Mouse (Mus musculus): ENCODE results near the gene Vps45. TPM values are rescaled to one million over a fixed set of nuclear protein-coding genes. Genes with fewer than 3 reads are reported as not detected.
A peak's percentile ranks its signal among the peaks of the same experiment; 100 is the strongest.

Vps45 gene
- polyA plus RNA-seq, 1 experiment from 2014 or later, result 46.1 TPM

GRCm38 (mm10) chr3:96038156-96038555 lies 20.1 kb downstream of the Vps45 start:
- no peak overlapping the region for H3K4me3 ChIP-seq (replicated peaks)
- no peaks in the 10 kb centered on the region for H3K4me1 ChIP-seq
- no peaks in the 10 kb centered on the region for H3K27me3 ChIP-seq
- no peak overlapping the region for H3K9ac ChIP-seq
- ATAC-seq (ENCODE audit: insufficient number of reproducible peaks, low FRiP score, low TSS enrichment, low read depth), result no peak
- H3K4me2 ChIP-seq (replicated peaks), result no peak overlapping the region
- H3K36me3 ChIP-seq, result peaks cover 7% of the 10 kb centered on the region
- H3K9me3 ChIP-seq (replicated peaks), result no peaks in the 10 kb centered on the region
- 84% methylated on average over 5 of the region's 5 CpGs for WGBS
- H3K27ac ChIP-seq (replicated peaks), result no peak overlapping the region

- no peaks in the 10 kb centered on the region for H3K27me3 ChIP-seq
- no peaks in the 10 kb centered on the region for H3K4me1 ChIP-seq
- peaks cover 14% of the 10 kb centered on the region for H3K36me3 ChIP-seq
- WGBS, result 87% methylated on average over 6 of the region's 6 CpGs
- no peak overlapping the region for H3K4me3 ChIP-seq (replicated peaks)
- no peak for ATAC-seq (ENCODE audit: insufficient number of reproducible peaks, low FRiP score, low TSS enrichment, low read depth)
- H3K4me2 ChIP-seq (replicated peaks), result no peak overlapping the region
- H3K9me3 ChIP-seq (replicated peaks), result no peaks in the 10 kb centered on the region
- no peak overlapping the region for H3K9ac ChIP-seq
- no peak overlapping the region for H3K27ac ChIP-seq (replicated peaks)
These were observed 21.5 kb downstream of the Vps45 start for GRCm38 (mm10) chr3:96036796-96037195.

- Histone ChIP-seq H3K4me2 (replicated peaks) (no peak overlapping the region), H3K9ac (no peak overlapping the region), H3K9me3 (replicated peaks) (no peaks in the 10 kb centered on the region), H3K4me3 (replicated peaks) (no peak overlapping the region), H3K27ac (replicated peaks) (no peak overlapping the region), H3K4me1 (no peaks in the 10 kb centered on the region), H3K27me3 (no peaks in the 10 kb centered on the region), H3K36me3 (peaks cover 16% of the 10 kb centered on the region)
- peak; percentile 77 for ATAC-seq (ENCODE audit: insufficient number of reproducible peaks, low FRiP score, low TSS enrichment, low read depth)
- 66% methylated on average over 4 of the region's 4 CpGs for WGBS
These were observed 25.2 kb downstream of the Vps45 start for GRCm38 (mm10) chr3:96033046-96033445.

- Histone ChIP-seq H3K27me3 (no peaks in the 10 kb centered on the region), H3K27ac (replicated peaks) (no peak overlapping the region), H3K4me3 (replicated peaks) (no peak overlapping the region), H3K4me1 (no peaks in the 10 kb centered on the region; the same call in 1 of the 2 replicates), H3K9ac (no peak overlapping the region), H3K4me2 (replicated peaks) (no peak overlapping the region), H3K36me3 (peaks cover 16% of the 10 kb centered on the region), H3K9me3 (replicated peaks) (no peaks in the 10 kb centered on the region)
- ATAC-seq (ENCODE audit: insufficient number of reproducible peaks, low FRiP score, low TSS enrichment, low read depth), result no peak
- 89% methylated on average over 6 of the region's 6 CpGs for WGBS
These were observed 25.6 kb downstream of the Vps45 start for GRCm38 (mm10) chr3:96032652-96033017.

GRCm38 (mm10) chr3:96031991-96032651 lies 26.1 kb downstream of the Vps45 start:
- Histone ChIP-seq H3K9me3 (replicated peaks) (no peaks in the 10 kb centered on the region), H3K4me1 (no peaks in the 10 kb centered on the region; the same call in 1 of the 2 replicates), H3K27me3 (no peaks in the 10 kb centered on the region), H3K36me3 (peaks cover 16% of the 10 kb centered on the region), H3K9ac (no peak overlapping the region), H3K4me2 (replicated peaks) (no peak overlapping the region), H3K27ac (replicated peaks) (no peak overlapping the region), H3K4me3 (replicated peaks) (no peak overlapping the region)
- WGBS, result 65% methylated on average over 6 of the region's 6 CpGs
- no peak for ATAC-seq (ENCODE audit: insufficient number of reproducible peaks, low FRiP score, low TSS enrichment, low read depth)

GRCm38 (mm10) chr3:96029766-96030165 lies 28.5 kb downstream of the Vps45 start:
- ATAC-seq (ENCODE audit: insufficient number of reproducible peaks, low FRiP score, low TSS enrichment, low read depth), result no peak
- Histone ChIP-seq H3K4me2 (replicated peaks) (no peak overlapping the region), H3K27me3 (no peaks in the 10 kb centered on the region), H3K4me3 (replicated peaks) (no peak overlapping the region), H3K9me3 (replicated peaks) (no peaks in the 10 kb centered on the region), H3K27ac (replicated peaks) (no peak overlapping the region), H3K9ac (no peak overlapping the region), H3K36me3 (peaks cover 16% of the 10 kb centered on the region), H3K4me1 (no peaks in the 10 kb centered on the region; the same call in 1 of the 2 replicates)
- 89% methylated on average over 11 of the region's 11 CpGs for WGBS

GRCm38 (mm10) chr3:96029336-96029735 lies 28.9 kb downstream of the Vps45 start:
- no peak for ATAC-seq (ENCODE audit: insufficient number of reproducible peaks, low FRiP score, low TSS enrichment, low read depth)
- no peak overlapping the region for H3K4me3 ChIP-seq (replicated peaks)
- H3K27me3 ChIP-seq, result no peaks in the 10 kb centered on the region
- no peak overlapping the region for H3K27ac ChIP-seq (replicated peaks)
- H3K9me3 ChIP-seq (replicated peaks), result no peaks in the 10 kb centered on the region
- peaks cover 16% of the 10 kb centered on the region for H3K36me3 ChIP-seq
- H3K4me2 ChIP-seq (replicated peaks), result no peak overlapping the region
- 89% methylated on average over 3 of the region's 3 CpGs for WGBS
- no peak overlapping the region for H3K9ac ChIP-seq
- no peaks in the 10 kb centered on the region; the same call in 1 of the 2 replicates for H3K4me1 ChIP-seq

- no peak overlapping the region for H3K4me3 ChIP-seq (replicated peaks)
- no peak overlapping the region for H3K9ac ChIP-seq
- no peaks in the 10 kb centered on the region for H3K27me3 ChIP-seq
- H3K27ac ChIP-seq (replicated peaks), result no peak overlapping the region
- WGBS, result 60% methylated on average over 1 of the region's 1 CpGs
- no peak overlapping the region for H3K4me2 ChIP-seq (replicated peaks)
- no peak for ATAC-seq (ENCODE audit: insufficient number of reproducible peaks, low FRiP score, low TSS enrichment, low read depth)
- H3K4me1 ChIP-seq, result no peaks in the 10 kb centered on the region; the same call in 1 of the 2 replicates
- no peaks in the 10 kb centered on the region for H3K9me3 ChIP-seq (replicated peaks)
- peaks cover 7% of the 10 kb centered on the region; the same call in 1 of the 2 replicates for H3K36me3 ChIP-seq
These were observed 30.4 kb downstream of the Vps45 start for GRCm38 (mm10) chr3:96027875-96028274.

- no peak overlapping the region for H3K4me3 ChIP-seq (replicated peaks)
- H3K27ac ChIP-seq (replicated peaks), result no peak overlapping the region
- WGBS, result 69% methylated on average over 1 of the region's 1 CpGs
- H3K9ac ChIP-seq, result no peak overlapping the region
- H3K36me3 ChIP-seq, result peaks cover 2% of the 10 kb centered on the region; the same call in 1 of the 2 replicates
- H3K9me3 ChIP-seq (replicated peaks), result no peaks in the 10 kb centered on the region
- no peak for ATAC-seq (ENCODE audit: insufficient number of reproducible peaks, low FRiP score, low TSS enrichment, low read depth)
- H3K4me2 ChIP-seq (replicated peaks), result no peak overlapping the region
- no peaks in the 10 kb centered on the region for H3K27me3 ChIP-seq
- H3K4me1 ChIP-seq, result no peaks in the 10 kb centered on the region; the same call in 1 of the 2 replicates
These were observed 31.1 kb downstream of the Vps45 start for GRCm38 (mm10) chr3:96027145-96027544.

GRCm38 (mm10) chr3:96021421-96022128 lies 36.7 kb downstream of the Vps45 start:
- H3K4me3 ChIP-seq (replicated peaks), result no peak overlapping the region
- 73% methylated on average over 5 of the region's 5 CpGs for WGBS
- H3K27me3 ChIP-seq, result no peaks in the 10 kb centered on the region
- no peak overlapping the region for H3K27ac ChIP-seq (replicated peaks)
- H3K9me3 ChIP-seq (replicated peaks), result no peaks in the 10 kb centered on the region
- no peak overlapping the region for H3K9ac ChIP-seq
- peaks cover 7% of the 10 kb centered on the region; the same call in 1 of the 2 replicates for H3K36me3 ChIP-seq
- no peak overlapping the region for H3K4me2 ChIP-seq (replicated peaks)
- no peaks in the 10 kb centered on the region for H3K4me1 ChIP-seq
- ATAC-seq (ENCODE audit: insufficient number of reproducible peaks, low FRiP score, low TSS enrichment, low read depth), result no peak

- Histone ChIP-seq H3K4me1 (no peaks in the 10 kb centered on the region), H3K9me3 (replicated peaks) (no peaks in the 10 kb centered on the region), H3K4me3 (replicated peaks) (no peak overlapping the region), H3K4me2 (replicated peaks) (no peak overlapping the region), H3K27me3 (no peaks in the 10 kb centered on the region), H3K9ac (no peak overlapping the region), H3K36me3 (peaks cover 7% of the 10 kb centered on the region; the same call in 1 of the 2 replicates), H3K27ac (replicated peaks) (no peak overlapping the region)
- no peak for ATAC-seq (ENCODE audit: insufficient number of reproducible peaks, low FRiP score, low TSS enrichment, low read depth)
- WGBS, result 82% methylated on average over 1 of the region's 1 CpGs
These were observed 37.5 kb downstream of the Vps45 start for GRCm38 (mm10) chr3:96020735-96021134.

All from embryonic facial prominence, embryonic 15.5 days (tissue).